Mouse (Mus musculus) brain, embryonic 14.5 days (tissue): ENCODE results near the gene Defb19.

Source experiments
- CTCF ChIP-seq: fragments of 200-500 bp; IDR thresholded peaks from 2 replicates; pipeline ENCODE4 v1.5.1; 2012; ENCODE audit warnings: inconsistent platforms, mild to moderate bottlenecking, moderate library complexity, borderline replicate concordance; ENCODE audit not compliant: insufficient read depth, insufficient read length; ENCODE audit errors: extremely low read depth
- POLR2A ChIP-seq: fragments of 200-500 bp; IDR thresholded peaks from 2 replicates; pipeline ENCODE4 v1.6.1; 2012; ENCODE audit warnings: mild to moderate bottlenecking, inconsistent platforms, borderline replicate concordance; ENCODE audit not compliant: poor library complexity, insufficient read depth, insufficient read length, severe bottlenecking; ENCODE audit errors: extremely low read depth

DNA sequence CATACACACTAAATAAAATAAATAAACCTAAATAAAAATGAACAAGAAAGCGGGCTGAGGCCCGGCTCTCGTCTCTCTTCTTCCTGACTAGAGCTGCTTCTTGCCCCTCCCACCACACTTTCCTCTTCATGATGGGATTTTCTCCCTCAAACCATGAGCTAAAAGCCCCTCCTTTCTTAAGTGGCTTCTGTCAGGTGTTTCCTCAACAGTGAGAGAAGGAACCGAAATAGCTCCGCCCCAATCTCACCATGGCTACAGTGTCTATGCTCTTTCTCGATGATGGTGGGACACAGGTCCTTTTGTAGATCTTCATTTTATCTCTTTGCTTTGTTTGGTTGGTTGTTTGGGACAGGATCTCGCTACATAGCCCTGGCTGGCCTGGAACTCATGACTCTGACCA, 23.5 kb downstream of the Defb19 start:
- TF ChIP-seq POLR2A (no peak), CTCF (no peak)
